Mouse (Mus musculus) midbrain, embryonic 16.5 days (tissue): ENCODE results near the gene Plpp3. TPM values are rescaled to one million over a fixed set of nuclear protein-coding genes. Genes with fewer than 3 reads are reported as not detected.

ENCODE experiments used
- ATAC-seq: fragments of 200-750 bp; cut with Nextera tagmentation; 2 replicates; pipeline ENCODE4 v1.8.0; 2017; ENCODE audit warnings: moderate TSS enrichment
- H3K27ac ChIP-seq: fragments of 300-500 bp; sonication (generic); 2 replicates; pipeline ENCODE4 v1.5.1; 2014; ENCODE audit warnings: mild to moderate bottlenecking, low read length, mixed read lengths
- H3K27me3 ChIP-seq: fragments of 300-500 bp; sonication (generic); 2 replicates; pipeline ENCODE4 v1.6.1; 2014; ENCODE audit warnings: low read depth, low read length, mixed read lengths; ENCODE audit not compliant: control insufficient read depth, insufficient read depth
- H3K36me3 ChIP-seq: fragments of 300-500 bp; sonication (generic); 2 replicates; pipeline ENCODE4 v1.6.1; 2014; ENCODE audit warnings: mild to moderate bottlenecking, low read length, moderate library complexity, mixed read lengths; ENCODE audit not compliant: control insufficient read depth, insufficient read depth
- H3K4me1 ChIP-seq: fragments of 300-500 bp; sonication (generic); 2 replicates; pipeline ENCODE4 v1.6.1; 2014; ENCODE audit warnings: mild to moderate bottlenecking, low read length, mixed read lengths; ENCODE audit not compliant: control insufficient read depth, insufficient read depth
- H3K4me2 ChIP-seq: fragments of 300-500 bp; sonication (generic); 2 replicates; pipeline ENCODE4 v1.6.1; 2014; ENCODE audit warnings: mild to moderate bottlenecking, low read length, mixed read lengths
- H3K4me3 ChIP-seq: fragments of 300-500 bp; sonication (generic); 2 replicates; pipeline ENCODE4 v1.5.1; 2014; ENCODE audit warnings: low read depth, mild to moderate bottlenecking, low read length, moderate library complexity, mixed read lengths
- H3K9ac ChIP-seq: fragments of 300-500 bp; sonication (generic); 2 replicates; pipeline ENCODE4 v1.6.1; 2014; ENCODE audit warnings: low read depth, low read length, mixed read lengths
- H3K9me3 ChIP-seq: fragments of 300-500 bp; sonication (generic); replicated peaks from 2 replicates; pipeline ENCODE4 v1.6.1; 2014; ENCODE audit warnings: mild to moderate bottlenecking, low read length, mixed read lengths; ENCODE audit not compliant: control insufficient read depth, poor library complexity, severe bottlenecking
- WGBS: fragments of 180-500 bp; shearing (Covaris S2); extraction: QIAGEN DNeasy Blood & Tissue Kit; methylation state at CpG from one replicate; pipeline ENCODE4 v1.1.7; 2014; 5-methylcytosine and 5-hydroxymethylcytosine counted together
- polyA plus RNA-seq: library from polyadenylated mRNA; unstranded; fragments of >200 nt; fragmentation: Nextera tagmentation; extraction: Ambion mirVana; gene quantifications from 2 replicates; pipeline ENCODE4 v1.2.1, GENCODE M21; 2015

The Plpp3 gene
- polyA plus RNA-seq, 1 experiment from 2014 or later, result 102 TPM

- H3K4me3 ChIP-seq, result no peak overlapping the region
- H3K9me3 ChIP-seq, result no peaks in the 10 kb centered on the region
- peak overlapping the region; percentile 36 for H3K4me2 ChIP-seq
- no peaks in the 10 kb centered on the region for H3K27me3 ChIP-seq
- peak; percentile 30; the same call in 1 of the 2 replicates for ATAC-seq
- no peak overlapping the region for H3K9ac ChIP-seq
- peak overlapping the region; percentile 72 for H3K27ac ChIP-seq
- H3K36me3 ChIP-seq, result no peaks in the 10 kb centered on the region
- peaks cover 10% of the 10 kb centered on the region for H3K4me1 ChIP-seq
- WGBS, result 14% methylated on average over 3 of the region's 3 CpGs
Measured at GRCm38 (mm10) chr4:105181659-105182167, 24.6 kb downstream of the Plpp3 start.

DNA sequence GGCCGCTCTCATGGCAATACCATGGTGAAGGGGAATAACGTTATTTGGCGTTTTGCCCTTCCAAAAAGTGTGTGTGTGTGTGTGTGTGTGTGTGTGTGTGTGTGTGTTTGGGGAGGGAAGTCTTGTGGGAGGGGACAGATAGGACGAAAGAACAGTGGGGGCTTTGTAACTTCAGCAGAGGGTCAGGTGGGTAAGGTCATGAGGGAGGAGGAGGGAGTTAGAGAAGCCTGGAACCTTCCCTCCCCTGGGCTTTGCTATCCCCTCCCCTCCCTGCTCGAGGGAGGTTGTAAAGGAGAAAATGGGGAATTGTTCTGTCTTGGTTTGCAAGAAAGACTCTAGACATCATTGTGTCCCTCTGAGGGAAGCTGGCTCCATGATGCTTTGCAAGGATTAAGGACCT, 25.1 kb downstream of the Plpp3 start:
- Histone ChIP-seq H3K36me3 (no peaks in the 10 kb centered on the region), H3K4me3 (no peak overlapping the region), H3K27ac (peak overlapping the region; percentile 14), H3K9me3 (no peaks in the 10 kb centered on the region), H3K9ac (no peak overlapping the region), H3K4me1 (peaks cover 10% of the 10 kb centered on the region), H3K27me3 (no peaks in the 10 kb centered on the region), H3K4me2 (no peak overlapping the region)
- WGBS, result 22% methylated on average over 5 of the region's 5 CpGs
- no peak for ATAC-seq

- no peaks in the 10 kb centered on the region for H3K9me3 ChIP-seq
- ATAC-seq, result no peak
- 80% methylated on average over 4 of the region's 4 CpGs for WGBS
- H3K36me3 ChIP-seq, result no peaks in the 10 kb centered on the region
- H3K4me2 ChIP-seq, result no peak overlapping the region
- peaks cover 12% of the 10 kb centered on the region for H3K4me1 ChIP-seq
- no peak overlapping the region for H3K4me3 ChIP-seq
- H3K27me3 ChIP-seq, result no peaks in the 10 kb centered on the region
- no peak overlapping the region for H3K9ac ChIP-seq
- no peak overlapping the region for H3K27ac ChIP-seq
Measured at GRCm38 (mm10) chr4:105184490-105184889, 27.3 kb downstream of the Plpp3 start.

DNA sequence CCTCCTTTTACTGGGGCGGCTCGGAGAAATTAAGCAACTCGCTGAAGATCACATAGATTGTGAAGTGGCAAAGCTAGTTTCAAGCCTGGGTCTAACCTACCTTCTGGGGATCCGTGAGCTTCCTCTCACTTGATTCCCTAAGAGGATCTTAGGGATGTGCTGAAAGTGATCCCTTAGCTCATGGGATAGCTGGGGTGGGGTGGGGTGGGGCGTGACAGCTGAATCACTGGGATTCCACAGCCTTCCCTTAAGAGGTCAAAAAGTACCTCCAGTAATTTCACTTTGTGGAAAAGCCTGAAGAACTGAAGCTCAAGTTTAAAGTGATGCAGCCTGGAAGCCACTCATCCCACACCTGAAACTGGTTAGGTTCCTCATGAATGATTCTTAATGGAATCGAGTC, 27.8 kb downstream of the Plpp3 start:
- no peak for ATAC-seq
- Histone ChIP-seq H3K4me2 (no peak overlapping the region), H3K9ac (no peak overlapping the region), H3K4me1 (peaks cover 12% of the 10 kb centered on the region), H3K4me3 (no peak overlapping the region), H3K36me3 (no peaks in the 10 kb centered on the region), H3K27ac (no peak overlapping the region), H3K27me3 (no peaks in the 10 kb centered on the region), H3K9me3 (no peaks in the 10 kb centered on the region)
- WGBS, result 93% methylated on average over 6 of the region's 6 CpGs

- Histone ChIP-seq H3K36me3 (no peaks in the 10 kb centered on the region), H3K27me3 (no peaks in the 10 kb centered on the region), H3K27ac (no peak overlapping the region), H3K4me2 (no peak overlapping the region), H3K4me3 (no peak overlapping the region), H3K4me1 (peaks cover 5% of the 10 kb centered on the region), H3K9me3 (no peaks in the 10 kb centered on the region), H3K9ac (no peak overlapping the region)
- no peak for ATAC-seq
- WGBS, result 88% methylated on average over 10 of the region's 10 CpGs
Measured at GRCm38 (mm10) chr4:105186654-105187053, 29.5 kb downstream of the Plpp3 start.

GRCm38 (mm10) chr4:105187873-105188272, 30.7 kb downstream of the Plpp3 start:
- Histone ChIP-seq H3K27me3 (no peaks in the 10 kb centered on the region), H3K4me2 (no peak overlapping the region), H3K9me3 (no peaks in the 10 kb centered on the region), H3K36me3 (no peaks in the 10 kb centered on the region), H3K4me1 (peaks cover 5% of the 10 kb centered on the region), H3K9ac (no peak overlapping the region), H3K27ac (no peak overlapping the region), H3K4me3 (no peak overlapping the region)
- WGBS, result 91% methylated on average over 7 of the region's 7 CpGs
- no peak for ATAC-seq

- no peak for ATAC-seq
- H3K9ac ChIP-seq, result no peak overlapping the region
- no peak overlapping the region for H3K4me3 ChIP-seq
- no peaks in the 10 kb centered on the region for H3K9me3 ChIP-seq
- no peaks in the 10 kb centered on the region for H3K27me3 ChIP-seq
- 75% methylated on average over 7 of the region's 7 CpGs for WGBS
- no peak overlapping the region for H3K27ac ChIP-seq
- no peaks in the 10 kb centered on the region for H3K36me3 ChIP-seq
- peaks cover 5% of the 10 kb centered on the region for H3K4me1 ChIP-seq
- no peak overlapping the region for H3K4me2 ChIP-seq
Measured at GRCm38 (mm10) chr4:105188801-105189200, 31.7 kb downstream of the Plpp3 start.

GRCm38 (mm10) chr4:105190826-105191225, 33.7 kb downstream of the Plpp3 start:
- Histone ChIP-seq H3K27me3 (no peaks in the 10 kb centered on the region), H3K4me1 (peaks cover 5% of the 10 kb centered on the region; the same call in 1 of the 2 replicates), H3K4me3 (no peak overlapping the region), H3K9me3 (no peaks in the 10 kb centered on the region), H3K27ac (no peak overlapping the region), H3K4me2 (no peak overlapping the region), H3K9ac (no peak overlapping the region), H3K36me3 (no peaks in the 10 kb centered on the region)
- no peak for ATAC-seq
- 79% methylated on average over 4 of the region's 4 CpGs for WGBS

GRCm38 (mm10) chr4:105191550-105191949, 34.4 kb downstream of the Plpp3 start:
- no peak overlapping the region for H3K9ac ChIP-seq
- peaks cover 5% of the 10 kb centered on the region; the same call in 1 of the 2 replicates for H3K4me1 ChIP-seq
- no peak overlapping the region for H3K27ac ChIP-seq
- H3K4me3 ChIP-seq, result no peak overlapping the region
- no peaks in the 10 kb centered on the region for H3K36me3 ChIP-seq
- 78% methylated on average over 5 of the region's 5 CpGs for WGBS
- no peak for ATAC-seq
- H3K27me3 ChIP-seq, result no peaks in the 10 kb centered on the region
- H3K9me3 ChIP-seq, result no peaks in the 10 kb centered on the region
- H3K4me2 ChIP-seq, result no peak overlapping the region
